Mouse (Mus musculus): Measurements from ENCODE around the gene Fbxl18.

Fbxl18 gene

DNA sequence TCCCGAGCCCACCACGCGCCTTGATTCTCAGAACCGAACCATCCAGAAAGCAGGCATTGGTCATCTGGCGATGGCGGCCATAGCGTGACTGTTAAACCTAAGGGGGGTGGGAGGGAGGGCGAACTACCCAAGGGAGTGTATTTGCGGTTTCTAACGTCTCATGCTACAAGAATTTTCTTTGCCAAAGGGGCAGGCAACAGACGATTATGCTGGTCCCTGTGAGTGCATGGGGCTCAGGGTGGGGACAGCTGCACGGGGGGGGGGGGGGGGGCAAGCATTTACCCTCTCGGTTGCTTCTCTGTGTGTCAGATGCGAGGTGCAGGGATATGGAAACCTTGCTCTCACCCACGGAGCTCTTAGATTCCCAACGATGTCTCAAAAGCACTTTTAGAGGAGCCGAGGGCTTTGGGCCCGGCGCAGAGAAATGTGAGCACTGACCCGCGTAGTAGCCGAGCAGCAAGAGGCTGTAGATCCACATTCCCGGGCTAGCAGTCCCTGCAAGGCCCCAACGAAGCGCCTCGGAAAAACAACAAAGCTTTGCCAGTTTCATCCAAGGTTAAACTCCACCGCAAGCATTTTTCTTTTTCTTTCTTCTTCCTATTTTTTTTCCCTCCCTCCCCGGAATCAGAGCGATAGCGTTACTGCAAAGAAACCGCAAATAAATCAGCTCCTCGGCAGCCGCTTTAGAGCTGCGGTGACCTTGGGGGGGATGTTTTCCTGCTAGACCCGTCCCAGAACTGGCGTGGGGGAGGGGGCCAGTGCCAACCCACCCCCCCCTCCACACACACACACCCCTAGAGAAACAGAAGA is 72.7 kb downstream of the Fbxl18 start:
- no peak for DNase-seq (ENCODE audit: low spot score)

- no peak for DNase-seq (ENCODE audit: low spot score)
These were observed 73.3 kb downstream of the Fbxl18 start for GRCm38 (mm10) chr5:142821974-142822285.

GRCm38 (mm10) chr5:142821266-142821973 is 73.8 kb downstream of the Fbxl18 start:
- DNase-seq (ENCODE audit: low spot score) = peak; percentile 80

GRCm38 (mm10) chr5:142820276-142821265 is 74.7 kb downstream of the Fbxl18 start:
- peak; percentile 34 for DNase-seq (ENCODE audit: low spot score)

DNA sequence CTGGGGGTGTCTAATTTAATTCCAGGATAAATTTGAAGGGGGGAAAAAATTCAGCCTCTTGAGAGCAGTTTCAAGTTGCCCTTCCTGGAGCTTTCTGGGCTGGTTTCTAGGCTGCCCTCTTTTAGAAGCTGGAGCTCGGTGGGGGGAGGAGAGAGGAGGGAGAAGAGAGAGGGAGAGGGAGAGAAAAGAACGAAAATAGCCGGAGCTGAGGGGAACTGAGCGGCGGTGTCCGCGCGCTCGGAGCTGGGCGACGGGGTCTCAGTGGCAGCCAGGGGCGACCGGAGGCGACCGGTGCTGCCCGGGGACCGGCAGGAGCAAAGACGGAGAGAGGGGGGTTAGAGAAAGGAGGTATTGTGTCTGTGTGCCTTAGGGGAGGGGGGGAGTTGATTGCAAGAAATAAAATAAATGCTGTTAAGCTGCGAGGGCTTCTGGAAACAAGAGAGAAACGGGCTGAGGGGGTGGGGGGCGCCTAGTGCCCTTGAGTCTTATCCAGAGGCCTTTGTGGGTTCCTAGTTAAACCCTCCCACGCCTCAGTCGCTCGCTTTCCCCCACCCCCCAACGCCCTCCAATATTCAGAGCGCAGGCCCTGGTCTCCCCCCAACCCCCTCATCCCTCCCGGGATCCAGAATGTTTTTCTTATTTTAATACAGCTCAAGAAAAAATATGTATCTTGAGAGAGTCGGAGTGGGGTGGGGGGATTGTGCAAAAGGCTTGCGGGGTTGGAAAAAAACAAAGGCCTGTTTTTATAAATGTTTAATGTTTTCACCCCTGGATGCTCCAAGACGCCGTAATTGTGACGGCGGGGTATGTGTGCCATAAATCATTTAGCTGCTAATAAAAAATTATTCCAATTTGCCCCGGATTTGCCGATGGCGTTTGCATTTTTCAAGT is 75.6 kb downstream of the Fbxl18 start:
- no peak for DNase-seq (ENCODE audit: low spot score)

- no peak for DNase-seq (ENCODE audit: low spot score)
These were observed 76.5 kb downstream of the Fbxl18 start for GRCm38 (mm10) chr5:142818435-142819360.

GRCm38 (mm10) chr5:142817524-142818434 is 77.4 kb downstream of the Fbxl18 start, which contains the start of gene Tnrc18:
TSS of gene Tnrc18 (minus strand) at chr5:142817662.
- peak; percentile 98 for DNase-seq (ENCODE audit: low spot score)

Measured in urinary bladder, postnatal 10 days (tissue).